Mouse (Mus musculus): ENCODE measurements around the gene Afap1l2.

Gene Afap1l2

DNA sequence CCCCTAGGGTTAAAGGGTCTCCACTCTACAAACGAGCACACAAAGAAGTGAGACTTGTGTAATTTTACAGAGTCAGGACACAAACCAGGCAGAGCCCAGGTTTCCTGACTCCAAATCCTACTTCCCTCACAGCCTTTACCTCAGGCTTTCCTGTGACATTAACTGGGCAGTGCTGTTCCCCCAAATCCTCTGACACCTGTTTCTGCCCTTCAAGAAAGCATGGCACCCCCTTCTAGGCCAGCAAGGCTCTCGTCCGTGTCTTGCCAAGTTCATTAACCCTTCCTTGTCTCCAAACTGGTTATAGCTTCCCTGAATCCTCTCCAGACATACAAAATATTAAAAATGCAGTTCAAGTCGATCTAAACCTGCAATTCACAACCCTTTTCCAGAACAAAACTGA lies 2.0 kb upstream of the Afap1l2 start:
- in situ Hi-C loops (cut with MboI; ENCODE audit: unreplicated experiment in 2 of 2), result no loop called here

DNA sequence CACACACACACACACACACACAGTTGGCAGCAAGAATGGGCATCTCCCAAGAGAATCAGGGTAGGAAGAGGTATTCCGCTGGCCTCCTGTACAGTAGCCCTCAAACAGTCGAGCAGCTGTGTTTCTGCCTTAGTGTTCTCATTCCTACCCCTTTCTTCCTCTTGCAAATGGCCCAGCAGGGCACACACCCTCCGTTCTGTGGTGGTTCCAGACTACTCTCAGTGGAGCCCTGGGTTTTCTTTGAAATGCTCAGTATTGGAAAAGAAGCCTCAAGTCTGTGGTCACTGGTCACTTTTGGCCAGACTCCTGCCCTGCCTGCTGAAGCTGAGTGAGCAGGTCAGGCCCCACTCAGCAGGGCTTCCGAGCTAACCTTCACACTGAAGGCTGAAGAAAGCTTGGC lies 1.6 kb upstream of the Afap1l2 start:
- in situ Hi-C loops (cut with MboI; ENCODE audit: unreplicated experiment in 2 of 2), result no loop called here

DNA sequence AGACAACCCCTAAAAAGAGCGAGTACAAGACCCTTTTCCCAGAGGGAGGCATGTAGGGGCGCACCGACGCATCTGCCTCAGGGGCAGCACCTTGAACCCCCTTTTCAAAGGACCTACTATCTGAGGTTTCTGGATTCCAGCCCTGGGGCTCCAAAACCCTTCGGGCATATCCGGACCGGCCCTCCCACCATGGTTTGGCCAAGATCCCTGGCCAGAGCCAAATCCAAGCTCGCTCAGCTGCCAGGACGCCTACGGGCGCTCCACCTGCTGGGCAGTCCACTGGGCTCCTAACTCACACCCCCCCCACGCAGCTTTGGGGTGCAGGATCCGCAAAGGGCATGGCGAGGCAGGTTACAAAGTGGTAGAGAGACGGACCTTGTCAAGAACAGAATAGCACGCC lies 737 bp downstream of the Afap1l2 start:
- in situ Hi-C loops (cut with MboI; ENCODE audit: unreplicated experiment in 2 of 2), result no loop called here

DNA sequence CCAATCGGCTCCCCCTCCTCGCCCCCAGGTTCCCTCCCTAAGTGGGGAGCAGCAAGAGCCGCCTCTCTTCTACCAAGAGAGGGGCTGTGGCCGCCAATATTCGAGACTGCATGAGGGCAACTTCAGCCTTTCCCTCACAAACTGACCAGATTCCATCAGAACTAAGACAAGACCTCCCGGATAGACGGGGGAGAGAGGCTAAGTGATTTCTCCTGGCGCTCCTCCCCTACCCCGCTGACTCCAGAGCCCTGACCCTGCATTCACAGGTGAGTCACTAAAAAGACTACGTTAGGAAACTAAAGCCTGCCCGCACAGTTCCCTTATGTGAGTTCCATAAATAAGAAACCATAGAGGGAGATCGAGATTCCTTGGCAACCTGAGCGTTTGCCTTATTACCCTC lies 1.2 kb downstream of the Afap1l2 start:
- in situ Hi-C loops (cut with MboI; ENCODE audit: unreplicated experiment in 2 of 2), result no loop called here

DNA sequence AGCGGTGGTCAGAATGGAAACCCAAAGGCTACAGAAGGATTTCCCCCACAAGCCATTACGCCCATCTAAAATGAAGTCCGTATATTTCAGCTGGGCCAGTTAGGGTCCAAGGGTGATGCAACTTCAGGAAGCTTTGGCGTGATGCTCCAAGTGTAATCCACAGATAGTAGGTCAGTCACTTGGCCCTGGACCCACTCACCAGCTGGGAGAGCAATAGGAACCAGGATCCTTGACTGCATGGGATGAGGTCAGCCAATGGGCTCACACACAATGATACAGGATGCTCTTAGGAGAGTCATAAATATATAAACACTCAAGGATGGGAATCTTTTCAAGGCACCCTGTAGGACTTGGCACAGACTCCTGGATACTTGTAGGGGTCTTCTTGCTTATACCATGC lies 3.0 kb downstream of the Afap1l2 start:
- in situ Hi-C loops (cut with MboI; ENCODE audit: unreplicated experiment in 2 of 2), result no loop called here

DNA sequence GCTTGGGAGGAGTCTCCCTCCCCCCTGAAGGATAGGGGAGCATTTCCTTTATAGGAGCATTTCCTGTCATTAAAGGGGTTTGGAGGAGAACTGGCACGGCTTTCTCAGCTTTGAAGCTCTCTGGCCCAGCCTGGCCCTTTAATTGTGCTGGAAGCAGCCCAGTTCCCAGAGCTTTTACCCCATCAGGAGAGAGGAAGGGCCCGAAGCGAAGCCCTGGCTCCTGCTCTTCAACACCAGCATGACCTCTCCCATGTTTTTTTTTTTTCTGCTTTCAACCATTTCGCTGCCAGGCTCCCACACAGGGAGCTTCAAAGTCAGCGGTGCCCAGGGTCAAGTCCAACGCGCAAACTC lies 4.6 kb downstream of the Afap1l2 start:
- in situ Hi-C loops (cut with MboI; ENCODE audit: unreplicated experiment in 2 of 2), result no loop called here

DNA sequence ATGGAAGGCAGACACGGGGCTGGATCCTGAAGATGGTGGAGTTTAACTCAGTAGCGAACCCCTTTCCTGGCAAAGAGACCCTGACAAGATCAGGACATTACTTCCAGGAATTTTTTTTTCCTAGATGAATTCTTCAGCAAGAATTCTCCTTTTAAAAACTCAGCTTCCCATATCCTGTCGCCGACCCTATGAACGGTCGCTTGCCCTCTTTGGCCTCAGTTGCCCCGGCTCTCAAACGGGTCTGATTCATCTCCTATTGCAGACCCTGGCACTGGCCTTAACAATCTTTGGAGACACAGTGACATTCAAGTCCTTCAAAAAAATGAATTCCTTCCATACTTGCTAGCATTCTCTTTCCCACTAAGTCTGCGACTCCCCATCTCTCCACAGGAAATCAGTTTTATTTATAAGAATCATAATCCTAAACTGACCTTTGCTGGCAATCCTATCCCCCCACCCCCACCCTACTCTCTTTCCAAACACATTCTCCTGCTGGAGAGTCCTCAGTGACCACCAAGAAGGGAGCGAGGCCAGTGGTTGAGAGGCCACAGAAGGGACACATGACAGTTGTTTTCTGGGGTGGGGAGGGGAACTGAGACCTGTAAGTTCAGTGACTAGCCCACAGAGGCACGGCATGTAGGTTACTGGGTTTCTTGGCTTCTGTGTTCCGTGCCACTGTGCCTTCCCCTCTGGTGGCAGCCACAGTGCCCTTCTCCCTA lies 5.1 kb downstream of the Afap1l2 start:
- in situ Hi-C loops (cut with MboI; ENCODE audit: unreplicated experiment in 2 of 2), result no loop called here

DNA sequence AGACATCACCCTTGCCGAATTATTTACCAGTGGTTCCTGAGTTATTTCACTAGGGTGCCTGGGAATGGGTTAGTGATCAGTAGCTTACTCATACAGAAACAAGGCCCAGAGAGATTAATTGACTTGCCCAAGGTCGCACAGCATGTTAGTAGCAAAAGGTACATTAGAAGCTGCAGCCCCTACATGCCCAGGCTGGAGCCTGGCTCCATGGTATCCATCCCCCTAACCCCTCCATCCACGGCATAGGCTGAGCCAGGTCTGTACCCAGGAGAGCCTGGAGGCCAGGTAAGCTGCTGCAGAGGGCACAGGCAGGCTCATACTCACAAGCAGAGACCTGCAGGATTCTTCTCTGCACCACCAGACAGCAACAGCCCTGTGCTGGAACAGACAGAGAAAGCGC lies 6.1 kb downstream of the Afap1l2 start:
- in situ Hi-C loops (cut with MboI; ENCODE audit: unreplicated experiment in 2 of 2), result no loop called here

DNA sequence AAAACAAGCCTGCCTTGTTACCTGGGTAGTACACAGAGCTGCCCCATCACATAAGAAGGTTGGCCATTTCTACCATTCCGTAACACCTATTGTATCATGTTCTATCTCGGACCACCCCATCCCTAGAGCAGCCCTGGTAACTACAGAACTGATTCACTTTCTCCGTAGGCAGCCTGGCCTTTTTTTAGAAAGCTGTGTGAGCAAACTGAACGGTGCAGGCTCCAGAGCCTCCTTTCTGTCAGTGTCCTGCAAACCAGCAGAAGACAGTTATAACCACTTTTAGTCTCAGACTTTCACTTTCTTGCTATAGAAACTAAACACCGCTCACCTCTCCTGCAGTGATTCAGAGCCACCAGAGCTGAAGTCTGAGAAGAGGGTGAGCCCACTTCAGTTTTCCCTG lies 7.4 kb downstream of the Afap1l2 start:
- in situ Hi-C loops (cut with MboI; ENCODE audit: unreplicated experiment in 2 of 2), result no loop called here

DNA sequence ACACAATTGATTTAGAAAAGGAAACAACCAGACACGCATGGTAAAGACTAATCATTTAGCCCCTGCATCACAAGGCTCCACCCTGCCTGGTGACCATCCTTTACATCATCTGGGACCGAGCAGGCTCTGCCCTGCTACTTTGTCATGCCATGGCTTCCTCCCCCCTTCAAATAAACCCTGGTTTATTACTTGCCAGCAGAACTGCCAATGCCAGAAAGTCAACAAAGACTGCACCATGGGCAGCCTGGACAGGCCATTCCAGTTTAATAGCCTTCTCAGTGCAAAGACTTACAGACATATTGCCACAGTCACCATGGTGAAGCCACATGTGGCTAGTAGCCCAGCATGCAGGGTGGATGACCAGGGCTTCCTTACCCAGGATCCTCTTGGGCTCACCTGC lies 8.2 kb downstream of the Afap1l2 start:
- in situ Hi-C loops (cut with MboI; ENCODE audit: unreplicated experiment in 2 of 2), result no loop called here

DNA sequence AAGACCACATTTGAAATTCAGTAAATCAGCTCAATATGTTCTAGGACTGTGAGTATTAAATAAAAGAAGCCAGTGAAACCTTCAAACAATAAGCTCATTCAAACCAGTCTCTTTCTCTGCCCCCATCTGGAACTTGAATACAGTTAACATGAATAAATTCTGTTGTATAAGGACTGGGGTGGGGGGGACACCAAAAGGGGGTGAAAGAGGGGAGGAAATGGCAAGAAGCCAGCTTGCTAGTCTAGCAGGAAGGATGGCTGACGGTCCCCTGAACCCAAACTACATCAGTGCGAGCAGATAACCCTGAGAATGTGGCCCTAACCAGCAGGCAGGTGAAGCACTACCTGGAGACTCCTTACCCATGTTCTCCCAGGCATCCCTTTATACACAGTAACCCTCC lies 9.1 kb downstream of the Afap1l2 start:
- in situ Hi-C loops (cut with MboI; ENCODE audit: unreplicated experiment in 2 of 2), result no loop called here

DNA sequence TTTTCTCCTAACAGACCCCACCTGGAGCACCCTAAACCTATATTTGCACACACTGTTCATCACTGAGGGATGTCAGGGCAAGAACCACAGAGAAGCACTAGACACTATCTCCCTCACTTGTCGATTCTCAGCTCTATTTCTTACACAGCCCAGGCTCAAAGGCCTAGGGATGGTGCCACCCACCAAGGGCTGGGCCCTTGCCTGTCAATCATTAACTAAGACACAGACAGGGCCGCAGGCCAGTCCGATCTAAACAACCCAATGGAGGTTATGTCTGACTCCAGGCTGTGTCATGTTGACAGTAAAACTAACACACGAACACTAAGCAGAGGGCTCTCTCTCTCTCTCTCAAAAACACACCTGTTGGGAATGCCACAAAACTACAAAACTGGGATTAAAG lies 9.7 kb downstream of the Afap1l2 start:
- in situ Hi-C loops (cut with MboI; ENCODE audit: unreplicated experiment in 2 of 2), result no loop called here

DNA sequence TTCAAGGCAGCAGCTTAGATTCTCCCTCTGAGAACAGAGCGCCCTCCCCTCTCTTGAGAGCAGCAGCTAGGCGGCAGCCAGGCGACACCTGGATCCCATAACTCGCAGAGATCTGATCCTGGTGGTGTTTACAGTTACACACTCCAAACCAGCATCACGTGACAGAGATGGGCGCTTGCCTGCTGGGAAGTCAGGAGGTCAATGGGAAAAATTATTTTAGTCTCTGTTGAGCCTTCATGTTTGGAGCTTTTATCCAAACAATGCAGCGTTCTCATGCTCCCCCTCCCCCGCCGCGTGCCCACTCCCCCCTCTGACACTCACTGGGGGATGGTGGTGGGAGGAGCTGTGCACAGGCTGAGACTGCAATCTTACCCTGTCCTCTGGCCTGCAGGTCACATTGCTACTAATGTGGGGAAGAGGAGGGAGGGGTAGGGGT lies 10.8 kb downstream of the Afap1l2 start:
- in situ Hi-C loops (cut with MboI; ENCODE audit: unreplicated experiment in 2 of 2), result no loop called here

DNA sequence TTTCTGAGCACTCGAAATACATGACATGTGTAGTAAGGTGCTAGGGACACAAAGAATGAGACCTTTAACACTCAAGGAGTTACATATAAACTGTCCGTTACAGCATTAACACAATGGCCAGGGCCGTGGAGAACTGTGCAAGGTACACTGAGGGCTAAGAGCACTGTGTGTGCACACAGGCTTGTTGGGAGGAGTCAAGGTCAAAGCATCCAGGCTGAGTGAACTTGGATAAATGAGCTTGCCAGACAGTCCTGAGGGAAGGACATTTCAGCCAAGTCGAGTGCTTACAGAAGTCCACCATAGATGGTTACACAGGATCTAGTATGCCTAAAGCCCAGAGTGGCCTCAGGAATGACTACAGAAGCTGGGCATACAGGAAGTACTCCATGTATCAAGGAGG lies 12.6 kb downstream of the Afap1l2 start:
- in situ Hi-C loops (cut with MboI; ENCODE audit: unreplicated experiment in 2 of 2), result no loop called here

DNA sequence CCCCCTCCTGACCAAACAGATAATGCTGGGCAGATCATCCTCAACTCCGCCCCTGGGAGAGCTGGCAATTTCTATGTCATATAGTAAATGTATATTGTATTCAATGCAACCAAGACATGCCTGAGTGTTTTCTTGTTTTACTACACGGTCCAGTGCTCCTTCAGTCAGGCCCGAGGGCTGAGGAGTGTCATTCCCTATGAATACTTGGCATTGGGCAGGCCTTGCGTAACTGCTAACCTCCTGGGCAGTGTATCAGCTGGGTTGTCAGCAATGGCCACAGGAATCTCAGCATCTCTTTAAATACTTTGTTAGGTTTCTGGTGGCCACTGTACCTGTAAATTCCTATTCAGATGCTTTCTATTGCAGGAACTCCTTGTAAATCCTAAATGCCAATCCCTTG lies 13.4 kb downstream of the Afap1l2 start:
- in situ Hi-C loops (cut with MboI; ENCODE audit: unreplicated experiment in 2 of 2), result no loop called here

DNA sequence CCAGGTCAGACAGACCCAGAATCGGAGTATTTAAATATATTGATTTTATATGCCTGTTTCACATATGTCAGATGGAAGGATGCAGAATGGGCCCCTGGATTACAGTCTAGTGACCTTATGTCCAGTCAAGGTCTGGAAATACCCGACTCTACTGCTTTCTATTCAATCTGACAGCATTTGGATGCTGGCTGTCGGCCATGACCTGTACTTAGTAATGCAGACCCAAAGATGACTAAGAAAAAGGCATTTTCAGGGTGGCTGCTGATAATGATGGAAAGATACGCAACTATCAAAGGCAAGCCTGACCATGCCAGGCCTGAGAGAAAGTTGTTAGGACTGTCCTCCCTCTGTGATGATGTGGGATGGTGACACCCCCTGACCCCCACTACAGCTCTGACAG lies 14.3 kb downstream of the Afap1l2 start:
- in situ Hi-C loops (cut with MboI; ENCODE audit: unreplicated experiment in 2 of 2), result no loop called here

DNA sequence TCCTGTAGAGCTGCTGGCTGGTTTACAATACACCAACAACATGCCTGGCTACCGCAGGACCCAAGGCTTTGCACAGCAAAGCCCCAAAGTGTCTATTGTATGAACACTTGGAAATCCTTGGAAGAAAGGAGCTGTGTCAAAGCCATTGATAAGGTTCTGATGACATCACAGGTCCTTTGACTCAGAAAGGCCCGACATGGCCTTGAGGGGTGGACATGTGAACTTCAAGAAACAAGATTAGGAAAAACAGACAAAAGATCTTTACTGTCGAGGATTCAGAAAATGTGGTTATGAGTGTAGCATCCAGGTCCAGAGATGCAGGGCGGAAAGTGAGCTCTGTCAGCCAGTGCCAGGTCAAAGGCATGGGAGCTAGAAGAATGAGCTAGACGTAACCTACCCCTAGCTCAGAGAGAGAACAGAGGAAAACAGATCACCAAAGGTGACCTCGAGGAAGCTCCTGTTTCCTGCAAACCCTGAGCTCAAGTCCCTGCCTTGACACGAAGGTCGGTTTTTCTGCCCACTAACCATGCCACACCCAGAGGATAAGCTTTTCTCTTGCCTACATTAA lies 15.0 kb downstream of the Afap1l2 start:
- in situ Hi-C loops (cut with MboI; ENCODE audit: unreplicated experiment in 2 of 2), result no loop called here

DNA sequence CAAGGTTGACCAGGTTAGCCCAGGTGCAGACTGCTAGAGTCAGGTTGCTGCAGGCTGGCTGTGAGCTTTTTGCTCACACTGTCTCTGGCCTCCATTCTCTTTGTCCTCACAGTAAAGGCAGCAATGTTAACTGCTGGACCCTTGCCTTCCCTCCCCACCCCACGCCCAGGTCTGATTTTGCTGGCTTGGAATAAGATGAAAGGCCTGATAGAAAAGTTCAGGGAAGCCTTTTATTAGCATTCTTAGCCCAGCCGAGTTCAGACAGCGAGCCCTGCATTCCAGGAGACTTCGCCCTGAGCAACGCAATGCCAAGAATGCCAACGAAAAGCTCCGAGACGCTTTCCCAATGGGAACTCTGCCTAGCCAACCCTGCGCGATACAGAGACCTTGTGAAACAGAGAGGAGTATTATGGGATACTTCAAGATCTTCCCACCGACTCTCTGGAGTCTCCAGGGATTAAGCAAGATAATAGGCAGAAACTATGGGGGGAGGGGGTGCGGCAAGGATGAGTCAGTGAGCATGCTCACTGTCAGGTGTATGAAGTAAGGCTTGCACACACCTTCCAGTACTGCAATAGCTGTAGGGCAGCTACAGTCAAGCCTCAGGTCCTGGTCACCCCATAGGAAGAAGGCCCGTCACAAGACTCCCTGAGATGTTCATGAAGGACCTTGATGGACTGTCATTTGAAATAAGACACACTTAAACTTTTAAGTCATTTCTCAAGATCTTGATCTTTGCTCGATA lies 17.5 kb downstream of the Afap1l2 start:
- in situ Hi-C loops (cut with MboI; ENCODE audit: unreplicated experiment in 2 of 2), result no loop called here

DNA sequence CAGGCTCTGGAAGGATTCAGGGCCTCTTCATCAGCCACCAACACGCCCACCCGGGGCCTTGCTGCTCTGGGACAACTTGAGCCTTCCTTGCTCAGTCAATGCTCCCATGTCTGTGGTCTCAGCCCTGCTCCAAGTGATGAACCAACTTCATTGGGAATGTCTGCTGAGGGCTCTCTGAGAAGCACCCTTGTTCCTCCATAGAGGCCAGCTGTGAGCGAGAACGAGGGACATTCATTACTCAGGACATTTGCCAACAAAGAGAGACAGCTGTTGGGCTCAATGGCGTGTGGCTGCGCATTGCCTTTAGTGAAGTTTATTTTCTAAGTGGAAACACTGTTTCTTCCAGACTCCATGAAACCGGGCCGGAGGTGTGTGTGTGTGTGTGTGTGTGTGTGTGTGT lies 18.9 kb downstream of the Afap1l2 start:
- in situ Hi-C loops (cut with MboI; ENCODE audit: unreplicated experiment in 2 of 2), result no loop called here

DNA sequence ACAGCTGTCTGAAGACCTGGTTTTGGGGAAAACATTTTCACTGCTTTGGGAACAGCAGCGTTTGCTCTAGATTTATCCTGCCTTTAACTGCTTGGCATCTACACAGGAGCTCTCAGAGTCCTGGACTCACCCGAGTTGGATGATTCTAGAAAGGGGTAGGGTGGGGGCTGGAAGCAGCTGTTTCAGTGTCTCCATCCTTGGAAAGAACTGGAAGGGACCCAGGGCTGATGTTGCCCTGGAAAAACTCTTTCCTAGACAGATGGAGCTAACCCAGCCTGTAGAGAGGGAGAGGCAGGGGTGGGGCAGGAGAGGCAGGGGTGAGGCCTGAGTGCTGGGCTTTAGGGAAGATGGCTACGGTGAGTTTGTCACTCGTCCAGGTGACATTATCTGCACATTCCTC lies 23.8 kb downstream of the Afap1l2 start:
- in situ Hi-C loops (cut with MboI; ENCODE audit: unreplicated experiment in 2 of 2), result no loop called here

DNA sequence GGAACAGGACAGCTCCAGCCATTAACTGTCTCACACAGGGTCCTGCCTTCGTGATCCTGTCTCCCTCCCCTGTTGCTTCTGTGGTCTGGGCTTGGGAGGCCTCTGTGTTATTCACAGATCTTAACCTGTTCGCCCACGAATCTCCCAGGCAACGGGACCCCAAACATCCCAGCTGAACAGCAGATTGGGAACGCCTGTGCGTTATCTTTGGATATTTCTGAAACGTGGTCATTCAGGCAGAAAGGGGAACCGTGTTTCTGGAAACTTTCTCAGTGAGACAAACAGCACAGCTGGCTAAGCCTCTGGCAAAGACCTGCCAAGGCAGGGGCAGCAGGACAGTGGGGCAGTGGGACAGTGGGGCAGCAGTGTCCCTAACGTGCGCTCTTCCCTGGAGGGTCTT lies 24.3 kb downstream of the Afap1l2 start:
- in situ Hi-C loops (cut with MboI; ENCODE audit: unreplicated experiment in 2 of 2), result no loop called here

DNA sequence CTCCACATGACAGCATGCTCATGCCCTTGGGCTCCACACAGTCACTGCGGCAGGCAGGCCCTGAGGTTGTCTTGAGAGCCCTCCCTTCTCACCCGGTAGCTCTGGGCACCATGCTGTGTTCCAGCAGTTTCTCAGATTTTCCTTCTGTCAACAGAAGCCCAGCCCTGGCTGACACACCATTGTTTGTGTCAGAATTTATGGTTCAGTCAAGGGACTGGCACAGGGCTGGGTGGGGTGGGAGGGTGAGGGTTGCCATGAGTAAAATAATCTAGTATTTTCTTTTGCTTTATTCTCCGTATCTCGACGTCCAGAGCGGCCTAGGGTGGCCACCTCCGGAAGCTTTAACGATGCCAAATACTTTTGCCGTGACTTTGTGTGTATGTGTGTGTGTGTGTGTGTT lies 26.3 kb downstream of the Afap1l2 start:
- in situ Hi-C loops (cut with MboI; ENCODE audit: unreplicated experiment in 2 of 2), result no loop called here
